Mouse (Mus musculus) forelimb bud, embryonic 11.5 days (tissue): Measurements from ENCODE around the gene Tmem222.

Source experiments
- DNase-seq: peaks from one replicate; pipeline ENCODE4 v3.0.0-alpha.2; 2012; ENCODE audit warnings: low read depth, low spot score

Gene Tmem222

GRCm38 (mm10) chr4:133217641-133218040 lies 60.0 kb downstream of the Tmem222 start:
- peak; percentile 67 for DNase-seq
